Mouse (Mus musculus): ENCODE results near the gene Frmd4a. TPM values are rescaled to one million over a fixed set of nuclear protein-coding genes. Genes with fewer than 3 reads are reported as not detected.

Frmd4a gene
- polyA plus RNA-seq, 1 experiment from 2014 or later, result 64.3 TPM

DNA sequence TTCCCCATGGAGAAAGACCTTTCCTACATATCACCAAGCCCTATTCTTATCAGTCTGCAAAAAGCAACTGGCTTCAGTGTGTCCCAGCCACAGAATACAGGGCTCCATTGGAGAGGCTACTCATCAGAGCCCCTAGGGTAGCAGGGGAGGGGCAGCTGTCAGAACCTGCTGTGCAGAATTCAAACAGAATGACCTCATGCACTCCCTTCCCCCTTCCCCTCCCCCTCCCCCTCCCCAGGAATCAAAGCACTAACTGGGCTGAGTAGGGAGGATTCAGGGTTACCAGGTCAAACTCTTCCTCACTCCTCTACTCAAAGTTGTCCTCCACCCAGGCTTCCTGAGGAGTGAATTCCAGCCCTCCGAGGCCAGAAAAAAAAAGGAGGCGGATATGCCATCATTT, 444.0 kb downstream of the Frmd4a start:
- no peak for DNase-seq (ENCODE audit: low spot score)
- Histone ChIP-seq H3K36me3 (peaks cover 17% of the 10 kb centered on the region), H3K27ac (no peak overlapping the region), H3K9me3 (replicated peaks) (no peaks in the 10 kb centered on the region), H3K27me3 (ENCODE audit: low read depth, poor library complexity, severe bottlenecking) (no peaks in the 10 kb centered on the region), H3K4me1 (peaks cover 37% of the 10 kb centered on the region), H3K4me3 (no peak overlapping the region)
- 15% methylated on average over 2 of the region's 2 CpGs for WGBS

DNA sequence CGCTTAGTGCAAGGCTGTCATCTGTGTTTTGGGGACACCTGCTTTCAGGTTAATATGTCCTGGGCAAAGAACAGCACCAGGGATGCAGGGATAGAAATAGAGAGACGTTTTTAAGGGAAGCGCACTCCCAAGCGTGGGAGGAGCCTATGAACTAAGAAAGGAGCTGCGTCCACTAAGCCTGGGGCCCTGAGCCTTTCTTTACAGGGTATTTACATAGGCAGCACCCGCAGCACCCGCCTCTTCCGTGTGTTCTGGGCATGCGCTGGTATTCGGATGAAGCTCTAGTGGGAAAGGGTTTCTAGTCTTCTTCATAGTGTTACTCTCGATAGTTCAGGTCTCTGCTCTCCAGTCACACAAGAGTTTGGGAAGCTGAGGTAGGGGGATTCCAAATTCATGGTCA, 445.0 kb downstream of the Frmd4a start:
- H3K4me1 ChIP-seq, result peaks cover 37% of the 10 kb centered on the region

DNA sequence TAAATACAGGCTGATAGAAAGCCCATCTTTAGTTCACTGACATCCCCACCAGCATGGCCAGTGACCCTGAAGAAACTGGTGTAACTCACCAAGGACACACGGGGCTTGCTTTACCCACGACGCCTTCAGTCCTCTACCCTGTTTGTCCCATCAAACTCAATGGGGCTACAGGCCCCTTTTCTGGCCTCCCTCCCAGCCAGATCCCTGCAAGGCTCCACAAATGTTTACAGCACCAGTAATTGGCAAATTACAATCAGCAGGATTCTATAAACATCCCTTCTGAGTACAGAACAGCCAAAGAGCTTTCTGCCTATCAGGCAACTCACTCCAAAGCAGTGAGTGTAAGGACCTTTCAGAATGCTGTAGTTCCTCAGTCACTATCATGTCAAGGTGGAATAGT, 448.6 kb downstream of the Frmd4a start:
- 35% methylated on average over 3 of the region's 3 CpGs for WGBS
- Histone ChIP-seq H3K4me3 (no peak overlapping the region), H3K4me1 (peaks cover 24% of the 10 kb centered on the region), H3K27ac (no peak overlapping the region), H3K27me3 (ENCODE audit: low read depth, poor library complexity, severe bottlenecking) (no peaks in the 10 kb centered on the region), H3K36me3 (peaks cover 54% of the 10 kb centered on the region), H3K9me3 (replicated peaks) (0 out of 2 replicates have a peak, but pooled peaks cover 5% of the 10 kb centered on the region)
- DNase-seq (ENCODE audit: low spot score), result no peak

More for the DNA sequence above, 445.0 kb downstream of the Frmd4a start:
- no peaks in the 10 kb centered on the region for H3K9me3 ChIP-seq (replicated peaks)
- no peaks in the 10 kb centered on the region for H3K27me3 ChIP-seq (ENCODE audit: low read depth, poor library complexity, severe bottlenecking)
- H3K27ac ChIP-seq, result no peak overlapping the region
- 50% methylated on average over 11 of the region's 11 CpGs for WGBS
- no peak for DNase-seq (ENCODE audit: low spot score)
- H3K36me3 ChIP-seq, result peaks cover 22% of the 10 kb centered on the region
- H3K4me3 ChIP-seq, result no peak overlapping the region

DNA sequence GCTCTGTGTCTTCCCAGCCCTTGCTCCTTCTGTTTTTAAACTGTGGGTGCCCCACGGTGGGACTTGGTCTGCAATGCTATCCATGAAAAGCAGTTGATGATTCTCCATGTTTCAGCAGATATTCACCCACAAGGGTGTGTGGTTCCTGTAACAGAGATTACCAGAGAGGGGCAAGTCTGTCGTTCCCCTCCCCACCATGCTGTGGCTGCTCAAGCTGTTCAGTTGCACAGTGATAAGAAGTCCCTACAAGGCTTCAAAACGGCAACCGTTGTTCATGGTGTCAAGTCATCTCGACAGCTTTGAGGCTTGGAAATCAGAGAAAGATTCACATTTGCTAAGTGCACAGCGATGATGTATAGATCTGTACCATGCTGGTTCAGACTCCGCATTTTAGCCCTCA, 449.8 kb downstream of the Frmd4a start:
- Histone ChIP-seq H3K27ac (no peak overlapping the region), H3K9me3 (replicated peaks) (0 out of 2 replicates have a peak, but pooled peaks cover 5% of the 10 kb centered on the region), H3K4me1 (peaks cover 13% of the 10 kb centered on the region), H3K4me3 (no peak overlapping the region), H3K27me3 (ENCODE audit: low read depth, poor library complexity, severe bottlenecking) (no peaks in the 10 kb centered on the region), H3K36me3 (peaks cover 55% of the 10 kb centered on the region)
- DNase-seq (ENCODE audit: low spot score), result no peak
- WGBS, result 93% methylated on average over 7 of the region's 7 CpGs

DNA sequence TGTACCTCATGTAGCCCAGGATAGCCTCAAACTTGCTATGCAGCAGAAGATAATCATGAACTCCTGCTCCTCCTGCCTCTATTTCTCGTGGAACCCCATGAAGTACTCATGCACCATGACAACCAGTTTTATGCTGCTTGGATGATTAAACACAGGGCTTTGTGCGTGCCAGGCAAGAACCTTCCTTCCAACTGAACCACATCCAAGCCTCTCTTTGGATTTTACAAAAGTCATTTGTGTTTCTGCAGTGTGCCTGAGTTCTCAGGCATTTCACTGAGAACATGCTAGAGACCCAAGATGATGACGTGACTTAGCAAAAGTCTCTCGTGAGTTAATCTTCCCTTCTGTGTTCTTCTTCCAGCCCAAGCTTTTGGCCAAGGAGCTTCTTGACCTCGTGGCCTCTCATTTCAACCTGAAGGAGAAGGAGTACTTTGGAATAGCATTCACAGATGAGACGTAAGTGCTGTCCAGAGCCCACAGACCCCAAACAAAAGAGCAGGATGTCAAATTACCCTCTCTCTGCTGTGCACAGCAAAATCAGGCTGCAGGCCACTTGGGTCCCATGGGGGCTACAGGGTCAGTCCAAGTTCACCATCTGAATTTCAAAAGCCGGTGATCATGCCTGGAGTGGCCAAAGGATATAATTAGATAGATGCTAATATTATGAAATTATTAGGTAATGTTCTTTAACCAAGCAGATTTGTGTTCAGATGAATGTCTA, 455.4 kb downstream of the Frmd4a start:
- WGBS, result 83% methylated on average over 7 of the region's 7 CpGs
- H3K9me3 ChIP-seq (replicated peaks), result 0 out of 2 replicates have a peak, but pooled peaks cover 5% of the 10 kb centered on the region

DNA sequence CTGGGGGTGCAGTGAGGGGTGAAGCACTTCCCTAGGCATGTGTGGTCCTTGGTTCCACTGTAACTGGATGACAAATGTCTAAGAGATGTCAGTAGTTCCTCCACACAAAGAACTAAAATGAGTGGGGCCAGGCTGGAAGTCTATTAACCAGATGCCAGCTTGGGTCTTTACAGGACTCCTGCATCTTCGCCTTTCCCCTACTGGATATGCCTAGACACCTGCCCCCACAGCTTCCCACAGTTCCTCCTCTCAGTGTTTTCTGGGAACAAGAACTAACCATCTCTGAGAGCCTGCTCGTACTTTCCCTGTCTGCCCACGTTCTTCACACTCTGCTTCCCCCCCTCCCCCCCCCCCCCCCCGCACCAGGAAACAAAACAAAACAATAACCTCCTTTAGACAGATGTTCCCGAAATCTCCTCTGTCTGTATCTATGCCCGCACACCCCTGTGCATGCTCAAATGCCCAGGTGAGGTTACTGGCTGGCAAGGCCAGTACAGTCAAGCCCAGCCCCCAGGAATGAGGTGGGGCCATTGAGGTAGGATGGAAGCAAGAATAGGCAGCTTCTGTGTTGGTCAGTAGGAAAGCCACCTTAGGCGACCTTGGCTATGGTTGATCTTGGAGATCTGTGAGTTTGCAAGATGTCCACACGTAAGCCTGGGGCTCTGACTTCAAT, 456.5 kb downstream of the Frmd4a start:
- DNase-seq (ENCODE audit: low spot score), result no peak
- no peaks in the 10 kb centered on the region for H3K27me3 ChIP-seq (ENCODE audit: low read depth, poor library complexity, severe bottlenecking)
- 82% methylated on average over 7 of the region's 8 CpGs for WGBS
- no peaks in the 10 kb centered on the region for H3K9me3 ChIP-seq (replicated peaks)
- H3K4me1 ChIP-seq, result peaks cover 21% of the 10 kb centered on the region
- H3K4me3 ChIP-seq, result no peak overlapping the region
- no peak overlapping the region for H3K27ac ChIP-seq
- peaks cover 76% of the 10 kb centered on the region for H3K36me3 ChIP-seq

More for the DNA sequence above, 455.4 kb downstream of the Frmd4a start:
- no peaks in the 10 kb centered on the region for H3K27me3 ChIP-seq (ENCODE audit: low read depth, poor library complexity, severe bottlenecking)
- H3K27ac ChIP-seq, result no peak overlapping the region
- peaks cover 79% of the 10 kb centered on the region for H3K36me3 ChIP-seq
- no peak for DNase-seq (ENCODE audit: low spot score)
- no peak overlapping the region for H3K4me3 ChIP-seq
- H3K4me1 ChIP-seq, result peaks cover 20% of the 10 kb centered on the region

DNA sequence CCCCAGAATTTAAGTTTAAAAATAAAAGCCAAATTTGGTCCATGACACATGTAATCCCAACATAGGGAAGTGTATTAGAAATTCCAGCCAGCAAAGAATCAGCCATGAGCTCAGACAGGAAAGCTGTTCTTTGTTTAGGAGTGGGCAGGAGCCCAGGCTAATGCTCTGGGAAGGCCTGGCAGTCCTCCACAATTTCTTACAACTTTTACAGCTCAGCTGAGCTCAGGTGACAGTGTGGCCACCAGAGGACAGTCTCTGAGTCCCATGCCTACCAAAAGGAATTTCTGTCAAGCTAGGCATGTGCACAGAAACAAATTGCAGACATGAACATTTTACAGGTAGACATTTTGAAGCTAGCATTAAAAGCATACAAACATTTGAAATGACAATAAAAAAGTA, 457.0 kb downstream of the Frmd4a start:
- Histone ChIP-seq H3K9me3 (replicated peaks) (no peaks in the 10 kb centered on the region), H3K27ac (no peak overlapping the region), H3K4me3 (no peak overlapping the region), H3K4me1 (peaks cover 21% of the 10 kb centered on the region), H3K36me3 (peaks cover 71% of the 10 kb centered on the region), H3K27me3 (ENCODE audit: low read depth, poor library complexity, severe bottlenecking) (no peaks in the 10 kb centered on the region)
- DNase-seq (ENCODE audit: low spot score), result no peak

DNA sequence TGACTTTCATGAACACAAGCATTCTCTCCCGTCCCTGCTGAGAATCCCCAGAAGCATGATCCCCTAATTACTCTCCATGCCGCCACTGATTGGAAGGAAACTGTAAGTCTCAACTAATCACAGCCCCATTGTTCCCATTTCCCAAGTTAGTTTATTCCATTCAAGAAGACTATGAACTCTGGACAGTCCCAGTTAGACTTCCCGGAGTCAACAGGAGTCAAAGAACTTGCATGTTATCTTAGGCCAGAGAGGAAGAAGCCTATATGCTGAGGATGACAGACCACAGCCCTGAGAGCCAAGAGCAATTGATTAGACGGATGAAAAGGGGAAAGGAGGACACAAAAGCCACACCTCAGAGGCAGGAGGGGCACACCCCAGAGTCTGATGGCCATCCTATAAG, 458.5 kb downstream of the Frmd4a start:
- WGBS, result 77% methylated on average over 4 of the region's 4 CpGs
- Histone ChIP-seq H3K27me3 (ENCODE audit: low read depth, poor library complexity, severe bottlenecking) (no peaks in the 10 kb centered on the region), H3K9me3 (replicated peaks) (no peaks in the 10 kb centered on the region), H3K36me3 (peaks cover 66% of the 10 kb centered on the region), H3K27ac (no peak overlapping the region), H3K4me1 (peaks cover 21% of the 10 kb centered on the region), H3K4me3 (no peak overlapping the region)
- no peak for DNase-seq (ENCODE audit: low spot score)

DNA sequence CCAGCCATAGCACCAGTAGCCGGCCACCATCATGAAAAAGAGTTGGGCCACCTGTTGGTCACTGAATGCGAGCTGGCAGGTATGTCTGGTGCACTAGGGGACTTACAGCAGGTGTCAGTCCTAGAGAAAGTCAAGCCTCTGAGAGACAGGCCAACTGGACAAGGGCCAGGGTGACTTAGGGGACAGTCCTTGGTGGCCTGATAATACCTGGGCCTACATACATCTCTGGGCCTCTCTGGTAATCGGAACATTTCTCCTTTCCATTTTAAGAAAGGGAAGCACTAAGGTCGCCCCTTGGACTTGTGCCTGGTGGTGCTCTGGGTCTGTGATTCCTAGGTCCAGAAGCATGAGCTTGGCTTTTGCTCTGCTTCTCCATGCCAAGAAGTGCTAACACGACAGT, 459.1 kb downstream of the Frmd4a start:
- Histone ChIP-seq H3K4me3 (no peak overlapping the region), H3K36me3 (peaks cover 69% of the 10 kb centered on the region), H3K27me3 (ENCODE audit: low read depth, poor library complexity, severe bottlenecking) (no peaks in the 10 kb centered on the region), H3K9me3 (replicated peaks) (no peaks in the 10 kb centered on the region), H3K27ac (0 out of 2 replicates have a peak overlapping the region, but pooled peaks have one; percentile 14), H3K4me1 (peaks cover 21% of the 10 kb centered on the region)
- no peak for DNase-seq (ENCODE audit: low spot score)
- 86% methylated on average over 5 of the region's 5 CpGs for WGBS

DNA sequence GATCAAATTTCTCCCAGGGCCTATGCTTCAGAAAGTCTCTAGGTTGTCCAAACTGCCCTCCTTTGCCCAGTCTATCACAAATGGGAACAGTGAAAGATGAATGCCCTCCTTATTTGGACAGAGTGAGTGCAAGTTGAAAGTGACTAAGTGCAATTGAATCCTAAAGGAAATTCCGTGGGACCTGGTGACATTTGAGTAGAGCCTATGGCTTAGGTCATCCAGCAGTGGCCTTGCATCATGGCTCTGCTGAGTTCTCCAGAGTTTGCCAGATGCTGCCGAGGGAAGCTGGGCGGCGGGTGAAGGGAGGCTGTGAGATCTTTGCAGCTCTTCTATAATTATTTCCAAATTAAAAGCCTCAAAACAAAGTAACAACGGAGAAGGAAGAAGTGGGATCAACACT, 459.8 kb downstream of the Frmd4a start:
- Histone ChIP-seq H3K9me3 (replicated peaks) (no peaks in the 10 kb centered on the region), H3K27ac (no peak overlapping the region), H3K27me3 (ENCODE audit: low read depth, poor library complexity, severe bottlenecking) (no peaks in the 10 kb centered on the region), H3K4me1 (peaks cover 21% of the 10 kb centered on the region), H3K36me3 (peaks cover 71% of the 10 kb centered on the region), H3K4me3 (no peak overlapping the region)
- no peak for DNase-seq (ENCODE audit: low spot score)
- WGBS, result 71% methylated on average over 5 of the region's 5 CpGs

DNA sequence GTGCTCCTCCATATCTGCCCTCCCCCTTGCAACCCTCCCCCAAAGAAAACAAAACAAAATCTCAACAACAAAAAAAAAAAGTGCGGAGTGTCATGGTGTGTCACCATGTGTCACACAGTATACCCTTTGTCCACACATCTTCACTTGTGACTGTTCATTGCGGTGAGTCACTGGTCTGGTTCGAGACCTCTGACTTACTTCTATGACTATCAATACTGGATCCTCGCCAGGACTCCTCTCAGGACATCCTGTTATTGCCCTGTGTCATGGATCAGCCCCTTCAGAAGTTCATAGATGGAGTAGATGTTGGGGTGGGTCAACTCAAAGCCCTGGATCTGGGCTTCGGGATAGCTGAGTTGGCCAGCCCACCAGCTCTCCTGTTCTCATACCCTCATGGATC, 462.7 kb downstream of the Frmd4a start:
- Histone ChIP-seq H3K36me3 (peaks cover 72% of the 10 kb centered on the region), H3K4me1 (peaks cover 18% of the 10 kb centered on the region), H3K27me3 (ENCODE audit: low read depth, poor library complexity, severe bottlenecking) (no peaks in the 10 kb centered on the region), H3K27ac (no peak overlapping the region), H3K4me3 (no peak overlapping the region), H3K9me3 (replicated peaks) (no peaks in the 10 kb centered on the region)
- DNase-seq (ENCODE audit: low spot score), result no peak
- WGBS, result 91% methylated on average over 5 of the region's 5 CpGs

DNA sequence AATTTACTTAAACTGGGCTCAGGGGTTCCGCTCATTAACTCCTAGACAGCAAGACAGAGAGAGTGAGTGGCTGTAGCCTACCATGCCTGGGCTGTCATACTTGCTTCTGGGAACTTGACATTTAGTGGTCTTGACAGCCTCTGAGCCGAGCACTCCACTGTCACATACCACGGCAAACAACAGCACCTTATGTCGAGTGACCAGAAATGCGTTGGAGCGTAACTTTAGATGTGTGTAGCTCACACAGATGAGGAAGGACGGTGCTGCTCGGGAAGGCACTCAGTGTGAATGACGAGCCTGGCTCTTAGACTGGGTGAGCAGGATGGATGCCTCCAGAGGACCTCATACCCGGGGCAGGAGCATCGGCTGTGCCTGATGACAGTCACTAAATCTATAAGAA, 463.6 kb downstream of the Frmd4a start:
- no peak overlapping the region for H3K27ac ChIP-seq
- WGBS, result 88% methylated on average over 11 of the region's 11 CpGs

DNA sequence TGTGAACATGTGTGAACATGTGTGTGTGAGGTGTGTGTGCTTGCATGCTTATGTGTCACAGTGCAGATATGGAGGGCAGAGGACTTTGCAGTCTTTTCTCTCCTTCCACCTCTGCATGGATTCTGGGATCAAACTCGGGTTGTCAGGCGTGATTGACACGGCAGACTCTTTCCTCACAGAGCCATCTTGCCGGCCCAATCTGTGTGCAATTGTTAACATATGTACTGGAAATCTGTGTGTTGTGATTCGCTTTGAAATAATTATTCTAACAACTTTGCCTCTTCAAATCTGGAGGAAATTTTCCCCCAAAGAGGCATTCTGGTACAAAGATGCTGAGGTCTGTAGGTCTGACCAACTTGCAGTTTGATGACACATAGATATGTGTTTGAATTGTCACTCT, 468.7 kb downstream of the Frmd4a start:
- Histone ChIP-seq H3K4me3 (no peak overlapping the region), H3K4me1 (peaks cover 13% of the 10 kb centered on the region; the same call in 1 of the 2 replicates), H3K9me3 (replicated peaks) (no peaks in the 10 kb centered on the region), H3K27ac (no peak overlapping the region), H3K36me3 (peaks cover 69% of the 10 kb centered on the region), H3K27me3 (ENCODE audit: low read depth, poor library complexity, severe bottlenecking) (no peaks in the 10 kb centered on the region)
- no peak for DNase-seq (ENCODE audit: low spot score)
- 90% methylated on average over 5 of the region's 5 CpGs for WGBS

More for the DNA sequence above, 463.6 kb downstream of the Frmd4a start:
- Histone ChIP-seq H3K4me3 (no peak overlapping the region), H3K9me3 (replicated peaks) (no peaks in the 10 kb centered on the region), H3K4me1 (peaks cover 18% of the 10 kb centered on the region), H3K36me3 (peaks cover 72% of the 10 kb centered on the region), H3K27me3 (ENCODE audit: low read depth, poor library complexity, severe bottlenecking) (no peaks in the 10 kb centered on the region)
- no peak for DNase-seq (ENCODE audit: low spot score)

All from limb, embryonic 10.5 days (tissue).